Mouse (Mus musculus) midbrain, embryonic 13.5 days (tissue): ENCODE data around the gene Tmem201. TPM values are rescaled to one million over a fixed set of nuclear protein-coding genes. Genes with fewer than 3 reads are reported as not detected.
A peak's percentile ranks its signal among the peaks of the same experiment; 100 is the strongest.

Source experiments
- ATAC-seq: fragments of 200-750 bp; cut with Nextera tagmentation; 2 replicates; pipeline ENCODE4 v1.8.0; 2017; ENCODE audit warnings: mild to moderate bottlenecking, moderate TSS enrichment, moderate library complexity
- H3K27ac ChIP-seq: fragments of 300-500 bp; sonication (generic); 2 replicates; pipeline ENCODE4 v1.5.1; 2015; ENCODE audit warnings: inconsistent platforms, mild to moderate bottlenecking, moderate library complexity
- H3K27me3 ChIP-seq: fragments of 300-500 bp; sonication (generic); 2 replicates; pipeline ENCODE4 v1.6.1; 2015; ENCODE audit warnings: mild to moderate bottlenecking, inconsistent platforms
- H3K36me3 ChIP-seq: fragments of 300-500 bp; sonication (generic); 2 replicates; pipeline ENCODE4 v1.6.1; 2015; ENCODE audit warnings: mild to moderate bottlenecking, inconsistent platforms
- H3K4me1 ChIP-seq: fragments of 300-500 bp; sonication (generic); replicated peaks from 2 replicates; pipeline ENCODE4 v1.6.1; 2015; ENCODE audit warnings: inconsistent platforms
- H3K4me2 ChIP-seq: fragments of 300-500 bp; sonication (generic); replicated peaks from 2 replicates; pipeline ENCODE4 v1.6.1; 2015; ENCODE audit warnings: moderate library complexity, mild to moderate bottlenecking, inconsistent platforms
- H3K4me3 ChIP-seq: fragments of 300-500 bp; sonication (generic); replicated peaks from 2 replicates; pipeline ENCODE4 v1.5.1; 2015; ENCODE audit warnings: mild to moderate bottlenecking, inconsistent platforms
- H3K9ac ChIP-seq: fragments of 300-500 bp; sonication (generic); replicated peaks from 2 replicates; pipeline ENCODE4 v1.6.1; 2015; ENCODE audit warnings: mild to moderate bottlenecking, inconsistent platforms
- H3K9me3 ChIP-seq: fragments of 300-500 bp; sonication (generic); 2 replicates; pipeline ENCODE4 v1.6.1; 2016; ENCODE audit warnings: mild to moderate bottlenecking, inconsistent platforms
- WGBS: fragments of 180-500 bp; shearing (Covaris S2); methylation state at CpG from one replicate; pipeline ENCODE4 v1.1.7; 2015; 5-methylcytosine and 5-hydroxymethylcytosine counted together
- polyA plus RNA-seq: library from polyadenylated mRNA; unstranded; fragments of >200 nt; fragmentation: Nextera tagmentation; extraction: Ambion mirVana; gene quantifications from 2 replicates; pipeline ENCODE4 v1.2.1, GENCODE M21; 2015

Gene Tmem201
- polyA plus RNA-seq: 37.7 and 40.6 TPM in 2 replicates

DNA sequence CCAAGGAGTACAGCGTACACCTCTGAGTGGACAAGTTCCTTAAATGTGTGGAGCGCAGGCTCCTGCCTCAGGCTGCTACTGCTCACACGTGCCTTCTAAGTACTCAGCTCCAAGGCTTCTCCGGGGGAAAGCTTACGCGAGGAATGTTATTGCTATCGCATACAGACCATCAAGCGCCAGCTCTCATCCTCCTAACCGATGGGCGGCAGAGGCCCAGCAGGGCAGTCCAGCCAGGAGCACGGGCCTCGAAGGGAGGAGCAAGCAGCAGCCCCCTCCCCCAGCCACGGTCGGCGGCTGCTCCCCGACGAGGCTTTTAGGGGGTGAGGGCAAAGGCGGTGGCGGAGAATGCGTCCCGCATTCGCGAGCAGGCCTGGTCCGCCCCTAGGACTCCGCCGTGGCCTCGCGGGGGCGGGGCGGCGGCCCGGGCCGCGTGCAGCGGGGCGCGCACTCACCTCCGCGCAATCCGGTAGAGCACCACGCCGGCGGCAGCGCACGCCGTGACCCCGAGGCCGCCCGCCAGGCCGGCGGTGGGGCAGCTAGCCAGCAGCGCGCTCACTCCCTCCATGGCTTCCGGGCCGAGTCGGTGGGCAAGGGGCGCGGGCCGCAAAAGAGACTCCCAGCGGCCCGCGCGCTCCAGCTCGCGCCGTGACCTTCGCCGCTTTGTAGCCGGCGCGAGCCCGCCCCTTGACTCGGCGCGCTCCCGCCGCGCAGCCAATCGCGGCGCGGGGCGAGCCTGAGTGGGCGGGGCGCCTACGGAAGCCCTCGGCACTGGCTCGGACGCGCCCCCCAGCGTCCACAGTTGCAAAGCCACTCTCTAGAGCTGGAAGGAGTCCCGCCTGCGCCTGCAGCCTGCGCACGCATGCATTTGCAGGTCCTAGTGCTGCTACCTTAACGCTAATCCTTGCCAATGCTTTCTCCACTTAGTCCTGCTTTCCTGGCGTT lies at the start of gene Tmem201:
Gene Tmem201, minus strand, starts transcription at position 662 of the 942 bp plus-strand sequence.
- Histone ChIP-seq H3K4me1 (peaks cover 51% of the 10 kb centered on the region), H3K36me3 (peaks cover 9% of the 10 kb centered on the region), H3K9me3 (no peaks in the 10 kb centered on the region), H3K4me2 (peak within 1 kb of the TSS; percentile 76), H3K27me3 (no peaks in the 10 kb centered on the region), H3K9ac (peak within 1 kb of the TSS; percentile 91), H3K27ac (peak within 1 kb of the TSS; percentile 88), H3K4me3 (peak within 1 kb of the TSS; percentile 80)
- ATAC-seq: peak; percentile 87
- under 1% methylated on average over 65 of the region's 97 CpGs for WGBS

DNA sequence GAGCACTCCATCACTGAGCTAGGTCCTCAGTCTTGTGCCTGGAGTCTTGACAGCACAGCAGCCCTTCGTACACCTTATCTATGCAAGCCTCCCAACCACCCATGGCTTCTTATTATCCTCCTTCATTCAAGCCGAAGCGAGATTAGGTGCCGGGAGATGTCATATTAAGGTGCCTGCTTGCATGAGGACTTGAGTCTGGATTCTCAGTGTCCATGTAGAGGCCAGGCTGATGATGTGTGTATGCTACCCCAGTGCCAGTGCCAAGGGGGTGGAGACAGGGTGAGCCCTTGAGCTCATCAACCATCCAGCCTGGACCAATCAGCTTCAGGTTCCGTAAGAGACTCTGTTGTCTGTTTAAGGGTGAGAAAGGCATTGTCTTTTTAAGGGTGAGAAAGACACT lies 47.1 kb upstream of the Tmem201 start:
- Histone ChIP-seq H3K27ac (no peak overlapping the region), H3K9me3 (no peaks in the 10 kb centered on the region), H3K27me3 (no peaks in the 10 kb centered on the region), H3K4me2 (no peak overlapping the region), H3K4me1 (peaks cover 6% of the 10 kb centered on the region; the same call in 1 of the 2 replicates), H3K4me3 (no peak overlapping the region), H3K36me3 (no peaks in the 10 kb centered on the region), H3K9ac (no peak overlapping the region)
- WGBS: 84% methylated on average over 5 of the region's 5 CpGs
- ATAC-seq: no peak

- Histone ChIP-seq H3K27me3 (no peaks in the 10 kb centered on the region), H3K9me3 (no peaks in the 10 kb centered on the region), H3K4me2 (no peak overlapping the region), H3K9ac (no peak overlapping the region), H3K27ac (no peak overlapping the region), H3K4me3 (no peak overlapping the region), H3K4me1 (peaks cover 1% of the 10 kb centered on the region; the same call in 1 of the 2 replicates), H3K36me3 (no peaks in the 10 kb centered on the region)
- 82% methylated on average over 9 of the region's 9 CpGs for WGBS
- no peak for ATAC-seq
Observed at GRCm38 (mm10) chr4:149784371-149784770, 46.5 kb upstream of the Tmem201 start.

DNA sequence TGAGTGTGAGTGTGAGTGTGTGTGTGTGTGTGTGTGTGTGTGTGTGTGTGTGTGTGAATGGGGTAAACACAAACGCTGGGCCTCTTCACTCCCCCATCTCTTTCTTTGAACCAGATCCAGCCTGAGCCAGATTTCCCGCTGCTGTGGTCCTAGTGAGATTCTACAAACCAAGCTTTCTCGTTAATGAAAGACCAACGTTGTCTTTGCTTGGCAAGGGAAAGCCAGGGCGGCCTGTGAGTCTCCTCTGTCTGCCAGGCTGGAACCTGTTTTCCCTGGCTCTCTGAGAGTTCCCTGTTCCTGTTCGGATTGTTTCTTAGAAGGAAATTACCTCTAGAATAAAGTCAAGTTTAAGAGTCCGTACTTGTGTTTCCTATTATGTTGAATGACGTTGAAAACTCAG lies 45.1 kb upstream of the Tmem201 start:
- H3K4me3 ChIP-seq: no peak overlapping the region
- no peaks in the 10 kb centered on the region for H3K9me3 ChIP-seq
- no peak overlapping the region for H3K4me2 ChIP-seq

DNA sequence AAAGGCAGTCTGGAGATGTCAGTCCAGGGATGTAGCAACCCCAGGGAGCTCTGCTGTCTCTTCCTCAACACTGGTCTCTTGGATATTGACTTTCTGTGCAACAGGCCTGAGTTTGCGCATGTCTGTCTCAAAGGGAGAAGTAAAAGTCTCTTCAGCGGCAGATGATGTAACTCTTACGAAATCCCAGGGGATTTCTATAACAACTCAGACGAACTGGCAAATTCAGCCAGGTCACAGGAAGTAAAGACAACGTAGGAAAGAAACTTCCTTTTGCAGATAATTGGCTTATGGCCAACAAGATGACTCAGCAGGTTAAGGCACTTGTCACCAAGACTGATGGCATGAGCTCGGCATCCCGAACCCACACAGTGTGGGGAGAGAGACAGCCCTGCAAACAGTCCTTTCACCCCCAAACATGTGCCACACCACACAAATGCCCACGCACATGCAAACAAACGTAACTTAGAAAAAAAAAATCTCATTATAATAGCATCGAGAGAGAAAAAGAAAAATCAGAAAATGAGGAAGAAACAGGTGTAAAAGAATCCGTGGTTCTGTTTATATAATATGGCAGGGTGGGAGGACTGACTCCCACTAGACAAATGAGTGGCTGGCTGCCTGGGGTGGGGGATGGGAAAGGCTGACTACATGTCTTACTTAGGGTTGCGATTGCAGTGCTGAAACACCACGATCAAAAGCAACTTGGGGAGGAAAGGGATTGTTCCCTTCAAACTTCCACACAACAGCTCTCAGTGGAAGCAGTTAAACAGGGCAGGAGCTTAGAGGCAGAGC lies 42.9 kb upstream of the Tmem201 start:
- Histone ChIP-seq H3K4me2 (no peak overlapping the region), H3K9ac (no peak overlapping the region), H3K27me3 (peaks cover 9% of the 10 kb centered on the region), H3K27ac (no peak overlapping the region), H3K4me1 (no peaks in the 10 kb centered on the region), H3K36me3 (no peaks in the 10 kb centered on the region), H3K9me3 (no peaks in the 10 kb centered on the region), H3K4me3 (no peak overlapping the region)
- 79% methylated on average over 13 of the region's 13 CpGs for WGBS
- ATAC-seq: no peak

More for the DNA sequence above, 45.1 kb upstream of the Tmem201 start:
- WGBS: 72% methylated on average over 8 of the region's 8 CpGs
- ATAC-seq: no peak
- Histone ChIP-seq H3K27ac (no peak overlapping the region), H3K9ac (no peak overlapping the region), H3K36me3 (no peaks in the 10 kb centered on the region), H3K4me1 (no peaks in the 10 kb centered on the region), H3K27me3 (no peaks in the 10 kb centered on the region)

DNA sequence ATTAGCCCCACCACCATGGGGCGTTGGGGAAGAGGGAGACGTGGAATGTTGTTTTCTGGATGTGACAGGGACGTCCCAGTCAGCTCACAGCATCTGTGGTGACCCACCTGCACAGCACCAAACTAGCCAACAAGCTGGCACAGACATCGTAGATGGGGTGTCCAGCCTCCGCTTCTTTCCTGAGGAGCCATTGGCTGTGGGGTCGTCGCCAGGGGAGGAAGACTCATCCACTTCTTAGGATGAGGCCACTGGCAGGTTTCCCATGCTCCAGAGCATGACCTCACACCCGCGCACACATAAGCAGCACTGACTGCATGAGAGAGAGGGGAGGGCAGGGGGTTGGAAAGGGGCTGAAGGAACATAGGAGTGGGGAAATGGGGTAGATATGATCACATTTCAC lies 42.1 kb upstream of the Tmem201 start:
- Histone ChIP-seq H3K36me3 (no peaks in the 10 kb centered on the region), H3K9ac (no peak overlapping the region)
- WGBS: 75% methylated on average over 9 of the region's 9 CpGs

GRCm38 (mm10) chr4:149777126-149777525 lies 39.3 kb upstream of the Tmem201 start:
- no peak overlapping the region for H3K9ac ChIP-seq
- no peak overlapping the region for H3K4me3 ChIP-seq
- H3K36me3 ChIP-seq: no peaks in the 10 kb centered on the region
- H3K27ac ChIP-seq: no peak overlapping the region
- no peak overlapping the region for H3K4me2 ChIP-seq
- H3K9me3 ChIP-seq: no peaks in the 10 kb centered on the region
- ATAC-seq: no peak
- H3K27me3 ChIP-seq: peaks cover 14% of the 10 kb centered on the region
- 88% methylated on average over 9 of the region's 9 CpGs for WGBS
- peaks cover 24% of the 10 kb centered on the region for H3K4me1 ChIP-seq

More for the DNA sequence above, 42.1 kb upstream of the Tmem201 start:
- H3K9me3 ChIP-seq: no peaks in the 10 kb centered on the region
- H3K27ac ChIP-seq: no peak overlapping the region
- no peak overlapping the region for H3K4me2 ChIP-seq
- peaks cover 3% of the 10 kb centered on the region; the same call in 1 of the 2 replicates for H3K4me1 ChIP-seq
- peaks cover 14% of the 10 kb centered on the region for H3K27me3 ChIP-seq
- H3K4me3 ChIP-seq: no peak overlapping the region
- no peak for ATAC-seq

DNA sequence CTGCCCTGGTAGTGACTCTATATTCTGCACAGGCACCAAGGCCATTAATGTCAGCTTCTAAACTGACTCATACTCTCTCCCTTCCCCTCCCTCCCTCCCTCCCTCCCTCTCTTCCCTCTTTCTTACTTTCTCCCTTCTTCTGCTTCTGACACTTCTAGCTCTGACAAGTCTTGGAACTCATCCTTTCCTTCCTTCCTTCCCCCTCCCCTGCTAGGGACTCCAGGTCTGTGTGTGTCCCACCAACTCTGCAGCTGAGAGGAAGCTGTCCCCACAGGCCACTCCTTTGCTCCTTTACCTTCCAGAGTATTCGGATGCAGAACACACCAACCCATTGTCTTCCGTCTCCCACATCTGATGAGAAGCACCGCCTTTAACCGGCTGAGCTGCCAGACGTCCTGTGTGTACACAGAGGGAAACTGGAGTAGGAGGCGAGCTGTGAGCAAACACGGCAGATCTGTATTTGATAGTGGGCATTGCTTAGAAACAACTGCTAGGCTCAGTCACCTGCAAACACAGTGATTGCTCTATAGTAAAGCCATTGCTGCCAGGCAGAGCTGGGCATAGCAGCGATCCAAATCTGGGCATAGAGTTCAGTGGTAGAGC lies 38.0 kb upstream of the Tmem201 start:
- H3K27me3 ChIP-seq: peaks cover 14% of the 10 kb centered on the region
- no peaks in the 10 kb centered on the region for H3K36me3 ChIP-seq
- no peak overlapping the region for H3K27ac ChIP-seq
- peaks cover 26% of the 10 kb centered on the region for H3K4me1 ChIP-seq
- no peak overlapping the region for H3K4me2 ChIP-seq
- no peak overlapping the region for H3K4me3 ChIP-seq
- 45% methylated on average over 8 of the region's 8 CpGs for WGBS
- no peak overlapping the region for H3K9ac ChIP-seq
- ATAC-seq: no peak
- no peaks in the 10 kb centered on the region for H3K9me3 ChIP-seq

- no peak overlapping the region for H3K4me2 ChIP-seq
- no peaks in the 10 kb centered on the region for H3K9me3 ChIP-seq
- no peak for ATAC-seq
- H3K4me1 ChIP-seq: peaks cover 26% of the 10 kb centered on the region
- H3K27me3 ChIP-seq: peaks cover 14% of the 10 kb centered on the region
- no peaks in the 10 kb centered on the region for H3K36me3 ChIP-seq
- no peak overlapping the region for H3K9ac ChIP-seq
- WGBS: 81% methylated on average over 7 of the region's 7 CpGs
- no peak overlapping the region for H3K4me3 ChIP-seq
- H3K27ac ChIP-seq: no peak overlapping the region
Observed at GRCm38 (mm10) chr4:149775330-149775729, 37.5 kb upstream of the Tmem201 start.

GRCm38 (mm10) chr4:149774094-149774470 lies 36.2 kb upstream of the Tmem201 start, which contains the start of gene Slc25a33:
TSS of gene Slc25a33 (minus strand) at chr4:149774277.
- H3K4me1 ChIP-seq: peaks cover 26% of the 10 kb centered on the region
- WGBS: 0% methylated on average over 51 of the region's 51 CpGs
- H3K9me3 ChIP-seq: no peaks in the 10 kb centered on the region
- H3K4me2 ChIP-seq: peak within 1 kb of the TSS; percentile 98
- H3K27me3 ChIP-seq: peaks cover 14% of the 10 kb centered on the region
- H3K27ac ChIP-seq: peak within 1 kb of the TSS; percentile 84
- H3K4me3 ChIP-seq: peak within 1 kb of the TSS; percentile 64
- no peaks in the 10 kb centered on the region for H3K36me3 ChIP-seq
- peak within 1 kb of the TSS; percentile 87 for H3K9ac ChIP-seq
- peak; percentile 97 for ATAC-seq

DNA sequence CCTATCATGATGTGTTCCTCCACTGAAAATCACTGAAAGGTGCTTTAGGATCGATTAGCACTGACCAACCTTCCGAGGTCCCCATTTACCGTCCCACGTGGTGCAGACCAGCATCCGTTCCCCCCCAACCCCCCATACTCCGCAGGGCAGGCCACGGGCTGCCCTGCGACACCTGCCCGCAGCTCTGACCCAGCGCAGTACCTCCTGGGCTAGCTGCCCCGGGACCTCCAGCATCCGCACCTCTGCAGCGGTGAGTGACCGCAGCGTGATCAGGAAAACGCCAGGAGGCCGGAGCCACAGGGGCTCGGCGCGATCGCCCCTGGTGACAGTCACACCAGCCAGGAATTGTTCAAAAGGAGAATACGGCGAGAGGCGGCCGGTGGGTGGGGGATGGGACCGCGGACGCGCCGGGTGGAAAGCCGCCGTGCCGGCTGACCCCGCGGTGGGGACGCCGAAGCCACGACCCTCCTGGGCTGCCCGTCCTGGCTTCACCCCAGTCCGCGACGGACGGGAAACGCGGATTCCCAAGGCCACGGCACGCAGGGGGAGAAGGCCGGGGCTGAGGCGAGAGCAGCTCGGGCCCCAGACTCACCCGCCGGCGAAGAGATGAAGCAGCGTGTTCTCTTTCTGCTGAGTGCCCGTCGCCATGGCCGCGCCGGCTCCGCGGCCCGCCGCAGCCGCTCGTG lies 35.7 kb upstream of the Tmem201 start:
- WGBS: under 1% methylated on average over 65 of the region's 65 CpGs
- ATAC-seq: peak; percentile 90
- Histone ChIP-seq H3K4me1 (peaks cover 26% of the 10 kb centered on the region), H3K27ac (peak overlapping the region; percentile 84), H3K36me3 (no peaks in the 10 kb centered on the region), H3K9ac (peak overlapping the region; percentile 87), H3K9me3 (no peaks in the 10 kb centered on the region), H3K27me3 (peaks cover 14% of the 10 kb centered on the region), H3K4me3 (peak overlapping the region; percentile 64), H3K4me2 (peak overlapping the region; percentile 98)
